Mouse (Mus musculus): Measurements from ENCODE around the gene Txnrd1. TPM values are rescaled to one million over a fixed set of nuclear protein-coding genes. Genes with fewer than 3 reads are reported as not detected.

Gene Txnrd1
- polyA plus RNA-seq, 1 experiment from 2014 or later: 108 TPM

- ATAC-seq: no peak
- WGBS: 68% methylated on average over 18 of the region's 18 CpGs
- H3K4me3 ChIP-seq (ENCODE audit: low read length): no peak overlapping the region
- H3K27ac ChIP-seq (ENCODE audit: low read length): 0 out of 2 replicates have a peak overlapping the region, but pooled peaks have one; percentile 4
- no peaks in the 10 kb centered on the region for H3K9me3 ChIP-seq (ENCODE audit: control insufficient read depth, low read length)
- H3K4me1 ChIP-seq (ENCODE audit: control insufficient read depth, insufficient read depth, low read length): peaks cover 4% of the 10 kb centered on the region
- H3K4me2 ChIP-seq (ENCODE audit: low read depth, low read length): no peak overlapping the region
- peaks cover 23% of the 10 kb centered on the region for H3K36me3 ChIP-seq (ENCODE audit: control insufficient read depth, insufficient read depth, low read length)
- H3K9ac ChIP-seq (ENCODE audit: low read depth, low read length): no peak overlapping the region
- H3K27me3 ChIP-seq (replicated peaks; ENCODE audit: control insufficient read depth, insufficient read depth, low read length): no peaks in the 10 kb centered on the region
Observed at GRCm38 (mm10) chr10:82893872-82894650, 60.3 kb downstream of the Txnrd1 start.

GRCm38 (mm10) chr10:82897936-82898335 lies 64.2 kb downstream of the Txnrd1 start:
- Histone ChIP-seq H3K4me2 (ENCODE audit: low read depth, low read length) (no peak overlapping the region), H3K36me3 (ENCODE audit: control insufficient read depth, insufficient read depth, low read length) (peaks cover 16% of the 10 kb centered on the region), H3K4me1 (ENCODE audit: control insufficient read depth, insufficient read depth, low read length) (no peaks in the 10 kb centered on the region), H3K27me3 (replicated peaks; ENCODE audit: control insufficient read depth, insufficient read depth, low read length) (no peaks in the 10 kb centered on the region), H3K9ac (ENCODE audit: low read depth, low read length) (no peak overlapping the region), H3K9me3 (ENCODE audit: control insufficient read depth, low read length) (no peaks in the 10 kb centered on the region), H3K27ac (ENCODE audit: low read length) (no peak overlapping the region), H3K4me3 (ENCODE audit: low read length) (no peak overlapping the region)
- 86% methylated on average over 13 of the region's 13 CpGs for WGBS
- no peak for ATAC-seq

GRCm38 (mm10) chr10:82898893-82899292 lies 65.1 kb downstream of the Txnrd1 start:
- Histone ChIP-seq H3K9me3 (ENCODE audit: control insufficient read depth, low read length) (no peaks in the 10 kb centered on the region), H3K36me3 (ENCODE audit: control insufficient read depth, insufficient read depth, low read length) (peaks cover 16% of the 10 kb centered on the region), H3K9ac (ENCODE audit: low read depth, low read length) (no peak overlapping the region), H3K27ac (ENCODE audit: low read length) (no peak overlapping the region), H3K27me3 (replicated peaks; ENCODE audit: control insufficient read depth, insufficient read depth, low read length) (no peaks in the 10 kb centered on the region), H3K4me2 (ENCODE audit: low read depth, low read length) (no peak overlapping the region), H3K4me3 (ENCODE audit: low read length) (no peak overlapping the region), H3K4me1 (ENCODE audit: control insufficient read depth, insufficient read depth, low read length) (no peaks in the 10 kb centered on the region)
- no peak for ATAC-seq
- WGBS: 39% methylated on average over 7 of the region's 7 CpGs

GRCm38 (mm10) chr10:82899810-82900421 lies 66.2 kb downstream of the Txnrd1 start:
- H3K27ac ChIP-seq (ENCODE audit: low read length): no peak overlapping the region
- WGBS: 41% methylated on average over 16 of the region's 16 CpGs
- H3K4me3 ChIP-seq (ENCODE audit: low read length): peak overlapping the region; percentile 2; the same call in 1 of the 2 replicates
- ATAC-seq: peak; percentile 73
- H3K9ac ChIP-seq (ENCODE audit: low read depth, low read length): no peak overlapping the region
- peak overlapping the region; percentile 10 for H3K4me2 ChIP-seq (ENCODE audit: low read depth, low read length)
- H3K4me1 ChIP-seq (ENCODE audit: control insufficient read depth, insufficient read depth, low read length): no peaks in the 10 kb centered on the region
- peaks cover 16% of the 10 kb centered on the region for H3K36me3 ChIP-seq (ENCODE audit: control insufficient read depth, insufficient read depth, low read length)
- H3K27me3 ChIP-seq (replicated peaks; ENCODE audit: control insufficient read depth, insufficient read depth, low read length): no peaks in the 10 kb centered on the region
- H3K9me3 ChIP-seq (ENCODE audit: control insufficient read depth, low read length): no peaks in the 10 kb centered on the region

- no peak overlapping the region for H3K27ac ChIP-seq (ENCODE audit: low read length)
- H3K27me3 ChIP-seq (replicated peaks; ENCODE audit: control insufficient read depth, insufficient read depth, low read length): no peaks in the 10 kb centered on the region
- no peaks in the 10 kb centered on the region for H3K4me1 ChIP-seq (ENCODE audit: control insufficient read depth, insufficient read depth, low read length)
- H3K4me3 ChIP-seq (ENCODE audit: low read length): no peak overlapping the region
- H3K9me3 ChIP-seq (ENCODE audit: control insufficient read depth, low read length): no peaks in the 10 kb centered on the region
- ATAC-seq: no peak
- WGBS: 36% methylated on average over 7 of the region's 7 CpGs
- H3K36me3 ChIP-seq (ENCODE audit: control insufficient read depth, insufficient read depth, low read length): peaks cover 16% of the 10 kb centered on the region
- no peak overlapping the region for H3K9ac ChIP-seq (ENCODE audit: low read depth, low read length)
- peak overlapping the region; percentile 10; the same call in 1 of the 2 replicates for H3K4me2 ChIP-seq (ENCODE audit: low read depth, low read length)
Observed at GRCm38 (mm10) chr10:82900546-82900945, 66.8 kb downstream of the Txnrd1 start.

- Histone ChIP-seq H3K36me3 (ENCODE audit: control insufficient read depth, insufficient read depth, low read length) (peaks cover 8% of the 10 kb centered on the region), H3K27ac (ENCODE audit: low read length) (no peak overlapping the region), H3K9me3 (ENCODE audit: control insufficient read depth, low read length) (no peaks in the 10 kb centered on the region), H3K27me3 (replicated peaks; ENCODE audit: control insufficient read depth, insufficient read depth, low read length) (no peaks in the 10 kb centered on the region), H3K4me3 (ENCODE audit: low read length) (no peak overlapping the region), H3K4me2 (ENCODE audit: low read depth, low read length) (no peak overlapping the region), H3K4me1 (ENCODE audit: control insufficient read depth, insufficient read depth, low read length) (no peaks in the 10 kb centered on the region), H3K9ac (ENCODE audit: low read depth, low read length) (no peak overlapping the region)
- ATAC-seq: peak; percentile 59
- WGBS: 4% methylated on average over 7 of the region's 7 CpGs
Observed at GRCm38 (mm10) chr10:82901436-82901835, 67.7 kb downstream of the Txnrd1 start.

GRCm38 (mm10) chr10:82908526-82908925 lies 74.8 kb downstream of the Txnrd1 start:
- Histone ChIP-seq H3K27ac (ENCODE audit: low read length) (no peak overlapping the region), H3K4me3 (ENCODE audit: low read length) (no peak overlapping the region), H3K36me3 (ENCODE audit: control insufficient read depth, insufficient read depth, low read length) (no peaks in the 10 kb centered on the region), H3K9me3 (ENCODE audit: control insufficient read depth, low read length) (no peaks in the 10 kb centered on the region), H3K27me3 (replicated peaks; ENCODE audit: control insufficient read depth, insufficient read depth, low read length) (no peaks in the 10 kb centered on the region), H3K4me2 (ENCODE audit: low read depth, low read length) (no peak overlapping the region), H3K9ac (ENCODE audit: low read depth, low read length) (no peak overlapping the region), H3K4me1 (ENCODE audit: control insufficient read depth, insufficient read depth, low read length) (no peaks in the 10 kb centered on the region)
- ATAC-seq: no peak
- whole genome bisulfite sequencing: 78% methylated on average over 7 of the region's 7 CpGs

GRCm38 (mm10) chr10:82909382-82909781 lies 75.6 kb downstream of the Txnrd1 start:
- Histone ChIP-seq H3K27ac (ENCODE audit: low read length) (no peak overlapping the region), H3K9me3 (ENCODE audit: control insufficient read depth, low read length) (no peaks in the 10 kb centered on the region), H3K4me3 (ENCODE audit: low read length) (no peak overlapping the region), H3K9ac (ENCODE audit: low read depth, low read length) (no peak overlapping the region), H3K27me3 (replicated peaks; ENCODE audit: control insufficient read depth, insufficient read depth, low read length) (no peaks in the 10 kb centered on the region), H3K36me3 (ENCODE audit: control insufficient read depth, insufficient read depth, low read length) (no peaks in the 10 kb centered on the region), H3K4me1 (ENCODE audit: control insufficient read depth, insufficient read depth, low read length) (no peaks in the 10 kb centered on the region), H3K4me2 (ENCODE audit: low read depth, low read length) (peak overlapping the region; percentile 3; the same call in 1 of the 2 replicates)
- WGBS: 20% methylated on average over 9 of the region's 9 CpGs
- ATAC-seq: no peak

- no peaks in the 10 kb centered on the region for H3K27me3 ChIP-seq (replicated peaks; ENCODE audit: control insufficient read depth, insufficient read depth, low read length)
Observed at GRCm38 (mm10) chr10:82910198-82910597, 76.4 kb downstream of the Txnrd1 start.

More at GRCm38 (mm10) chr10:82910198-82910597, 76.4 kb downstream of the Txnrd1 start:
- no peak for ATAC-seq
- no peaks in the 10 kb centered on the region for H3K36me3 ChIP-seq (ENCODE audit: control insufficient read depth, insufficient read depth, low read length)
- H3K4me3 ChIP-seq (ENCODE audit: low read length): no peak overlapping the region
- H3K9ac ChIP-seq (ENCODE audit: low read depth, low read length): no peak overlapping the region
- no peaks in the 10 kb centered on the region for H3K9me3 ChIP-seq (ENCODE audit: control insufficient read depth, low read length)
- H3K4me1 ChIP-seq (ENCODE audit: control insufficient read depth, insufficient read depth, low read length): no peaks in the 10 kb centered on the region
- no peak overlapping the region for H3K4me2 ChIP-seq (ENCODE audit: low read depth, low read length)
- 73% methylated on average over 3 of the region's 3 CpGs for WGBS
- H3K27ac ChIP-seq (ENCODE audit: low read length): no peak overlapping the region
